Mouse (Mus musculus): ENCODE results near the gene Msrb1. TPM values are rescaled to one million over a fixed set of nuclear protein-coding genes. Genes with fewer than 3 reads are reported as not detected.

Msrb1 gene
- polyA plus RNA-seq, 1 experiment: 11.1 TPM

DNA sequence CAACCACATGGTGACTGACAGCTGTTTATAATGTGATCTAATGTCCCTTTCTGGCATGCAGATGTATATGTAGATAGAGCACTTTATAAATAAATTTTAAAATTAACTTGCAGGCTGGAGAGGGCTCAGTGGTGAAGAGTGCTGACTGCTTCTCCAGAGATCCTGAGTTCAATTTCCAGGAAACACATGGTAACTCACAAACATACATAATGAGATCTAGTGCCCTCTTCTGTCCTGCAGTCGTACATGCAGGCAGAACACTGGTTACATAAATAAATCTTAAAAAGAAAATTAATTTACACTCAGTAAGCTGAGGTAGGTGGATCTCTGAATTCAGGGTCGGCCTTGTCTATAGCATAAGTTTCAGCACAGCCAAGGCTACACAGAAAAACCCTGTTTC is 27.8 kb upstream of the Msrb1 start:
- TF ChIP-seq GATA1 (IDR thresholded peaks at IDR 0.05; ENCODE audit: low read length): no peak

- no peak for TF ChIP-seq GATA1 (IDR thresholded peaks at IDR 0.05; ENCODE audit: low read length)
Observed at GRCm38 (mm10) chr17:24715556-24715955, 20.9 kb upstream of the Msrb1 start.

- no peak for TF ChIP-seq GATA1 (IDR thresholded peaks at IDR 0.05; ENCODE audit: low read length)
Observed at GRCm38 (mm10) chr17:24716166-24716682, 20.2 kb upstream of the Msrb1 start.

- TF ChIP-seq GATA1 (IDR thresholded peaks at IDR 0.05; ENCODE audit: low read length): no peak
Observed at GRCm38 (mm10) chr17:24717943-24718342, 18.5 kb upstream of the Msrb1 start, which contains the start of the genes Rnf151 and Rps2. Rnf151 (minus strand) TSS chr17:24718063. Rps2 (plus strand) TSS chr17:24718116.

DNA sequence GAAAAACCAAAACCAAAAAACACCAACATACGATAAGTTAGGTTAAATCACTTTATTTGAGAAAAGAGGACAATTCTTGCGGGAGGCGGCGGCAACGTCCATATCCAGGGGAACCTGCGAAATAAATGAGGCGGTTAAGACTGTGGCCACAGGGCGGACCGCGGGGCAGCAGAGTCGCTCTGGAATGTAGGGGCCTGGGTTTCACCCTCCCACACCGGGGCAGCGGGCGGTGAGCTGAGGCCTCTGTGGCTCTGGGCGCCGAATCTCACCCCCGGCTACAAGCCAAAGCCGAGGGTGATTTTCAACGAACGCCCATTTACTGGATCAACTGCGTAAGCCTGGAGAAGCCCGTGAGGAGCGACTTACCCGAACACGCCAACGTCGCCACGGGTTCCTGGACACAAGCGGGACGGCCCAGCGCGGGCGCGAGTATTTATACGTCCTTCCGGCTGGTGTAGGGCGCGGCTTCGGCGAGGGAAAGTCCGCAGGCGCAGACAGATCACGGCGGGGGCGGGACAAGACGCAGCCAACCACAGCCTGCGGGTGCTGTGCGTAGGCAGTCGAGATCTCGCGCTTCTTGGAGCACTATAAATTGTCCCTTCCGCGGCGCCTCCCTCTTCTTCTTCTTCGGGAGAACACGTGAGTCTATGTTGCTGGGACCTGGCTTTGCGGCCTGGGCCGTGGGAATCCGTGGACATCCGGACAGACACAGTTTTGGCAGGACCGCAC is 16.8 kb upstream of the Msrb1 start:
- TF ChIP-seq GATA1 (IDR thresholded peaks at IDR 0.05; ENCODE audit: low read length): no peak

GRCm38 (mm10) chr17:24722220-24722924 is 14.1 kb upstream of the Msrb1 start:
- TF ChIP-seq GATA1 (IDR thresholded peaks at IDR 0.05; ENCODE audit: low read length): no peak

GRCm38 (mm10) chr17:24723122-24723880 is 13.1 kb upstream of the Msrb1 start:
- TF ChIP-seq GATA1 (IDR thresholded peaks at IDR 0.05; ENCODE audit: low read length): no peak

- no peak for TF ChIP-seq GATA1 (IDR thresholded peaks at IDR 0.05; ENCODE audit: low read length)
Observed at GRCm38 (mm10) chr17:24723881-24724180, 12.6 kb upstream of the Msrb1 start.

- no peak for TF ChIP-seq GATA1 (IDR thresholded peaks at IDR 0.05; ENCODE audit: low read length)
Observed at GRCm38 (mm10) chr17:24724184-24724583, 12.3 kb upstream of the Msrb1 start, which contains the start of gene Ndufb10. Ndufb10 (minus strand) TSS chr17:24724478.

DNA sequence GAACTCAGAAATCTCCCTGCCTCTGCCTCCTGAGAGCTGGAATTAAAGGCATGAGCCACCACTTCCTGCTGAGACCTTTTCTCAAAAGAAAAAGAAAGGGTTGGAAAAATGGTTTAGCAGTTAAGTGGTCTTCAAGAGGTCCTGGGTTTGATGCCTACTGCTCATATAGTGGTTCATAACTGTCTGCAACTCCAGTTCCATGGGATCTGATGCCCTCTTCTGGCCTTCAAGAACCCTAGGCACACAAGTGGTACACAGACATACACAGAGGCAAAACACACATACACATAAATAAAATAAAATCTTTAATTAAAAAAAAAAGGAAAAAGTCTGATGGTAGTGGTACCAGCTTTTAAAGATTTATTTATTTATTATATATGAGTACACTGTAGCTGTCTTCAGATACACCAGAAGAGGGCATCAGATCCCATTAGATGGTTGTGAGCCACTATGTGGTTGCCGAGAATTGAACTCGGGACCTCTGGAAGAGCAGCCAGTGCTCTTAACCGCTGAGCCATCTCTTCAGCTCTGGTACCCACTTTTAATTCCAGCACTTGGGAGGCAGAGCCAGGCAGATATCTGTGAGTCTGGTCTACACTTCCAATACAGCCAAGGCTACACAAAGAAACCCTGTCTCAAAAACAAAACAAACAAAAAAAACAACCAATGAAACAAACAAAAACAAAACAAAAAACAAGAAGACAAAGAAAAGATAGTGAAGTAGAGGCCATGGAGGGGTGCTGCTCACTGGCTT is 10.6 kb upstream of the Msrb1 start:
- no peak for TF ChIP-seq GATA1 (IDR thresholded peaks at IDR 0.05; ENCODE audit: low read length)

DNA sequence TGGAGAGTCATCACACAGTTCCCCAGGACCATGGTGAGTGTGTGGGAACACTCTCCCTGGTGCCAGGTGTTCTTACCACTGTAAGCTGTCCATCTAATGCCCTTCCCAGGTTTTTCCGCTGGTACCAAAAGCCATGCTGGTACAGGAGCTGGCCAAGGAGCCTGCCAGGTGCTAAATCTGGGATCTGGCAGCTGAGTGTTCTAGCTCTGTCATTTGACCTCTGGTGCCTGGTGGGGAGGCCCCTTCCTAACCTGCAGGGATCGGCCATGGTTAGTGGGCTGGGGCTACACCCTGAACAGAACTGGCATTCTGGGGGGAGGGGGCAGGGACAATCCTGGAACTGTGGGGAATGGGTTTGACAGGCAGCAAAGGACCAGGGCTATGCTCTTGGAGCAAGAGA is 8.8 kb upstream of the Msrb1 start, which contains the start of gene Rpl3l:
Rpl3l (plus strand) TSS at position 203 of the 400 bp plus-strand sequence.
- TF ChIP-seq GATA1 (IDR thresholded peaks at IDR 0.05; ENCODE audit: low read length): no peak

- no peak for TF ChIP-seq GATA1 (IDR thresholded peaks at IDR 0.05; ENCODE audit: low read length)
Observed at GRCm38 (mm10) chr17:24728184-24728583, 8.3 kb upstream of the Msrb1 start.

DNA sequence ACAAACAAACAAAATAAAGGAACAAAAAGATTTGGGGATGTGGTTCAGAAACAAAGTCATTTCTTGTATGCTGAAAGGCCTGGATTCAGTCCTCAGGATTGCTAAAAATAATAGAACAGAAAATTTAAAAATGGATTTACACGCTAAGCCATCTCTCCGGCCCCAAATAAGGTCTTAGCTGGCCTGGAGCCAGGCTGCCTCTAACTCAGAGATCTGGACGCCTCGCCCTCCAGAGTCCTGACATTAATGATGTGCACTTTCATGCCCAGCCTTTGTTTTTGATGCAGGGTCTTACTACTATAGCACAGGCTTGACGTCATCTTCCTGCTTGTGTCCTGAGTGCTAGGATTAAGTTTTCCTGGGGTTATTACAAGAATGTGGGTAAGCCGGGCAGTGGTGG is 7.4 kb upstream of the Msrb1 start:
- no peak for TF ChIP-seq GATA1 (IDR thresholded peaks at IDR 0.05; ENCODE audit: low read length)

DNA sequence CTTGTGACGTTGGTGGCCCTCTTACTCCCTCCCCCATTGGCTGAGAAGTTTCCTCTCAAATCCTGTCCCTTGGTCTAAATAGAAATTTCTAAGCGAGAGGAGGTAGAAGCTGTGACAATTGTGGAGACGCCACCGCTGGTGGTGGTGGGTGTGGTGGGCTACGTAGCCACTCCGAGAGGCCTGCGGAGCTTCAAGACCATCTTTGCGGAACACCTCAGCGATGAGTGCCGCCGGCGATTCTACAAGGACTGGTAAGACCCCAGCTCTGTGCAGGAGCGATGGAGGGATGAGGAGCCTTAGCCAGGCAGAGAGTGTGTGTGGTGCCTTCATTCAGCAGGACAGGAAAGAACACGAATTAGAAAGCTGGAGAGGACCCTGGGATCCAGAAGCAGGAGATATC is 5.7 kb upstream of the Msrb1 start:
- no peak for TF ChIP-seq GATA1 (IDR thresholded peaks at IDR 0.05; ENCODE audit: low read length)

GRCm38 (mm10) chr17:24732233-24732935 is 4.1 kb upstream of the Msrb1 start:
- TF ChIP-seq GATA1 (IDR thresholded peaks at IDR 0.05; ENCODE audit: low read length): no peak

Data from G1E-ER4 (cell line).